Mouse (Mus musculus): Measurements from ENCODE around the gene Atg10. TPM values are rescaled to one million over a fixed set of nuclear protein-coding genes. Genes with fewer than 3 reads are reported as not detected.
"Not testable (repeated sequence)": the region's sequence is repeated elsewhere in the genome, so short reads cannot be mapped to it uniquely, and the experiment has no call there.

Atg10 gene
- total RNA-seq (2021): 10 to 100 TPM; 12.5 TPM
- long read RNA-seq, experiment 1, transcript Atg10-201 (8 exons, 1,583 nt): major isoform, 13 of 20 reads
- long read RNA-seq, experiment 1, partial matches to known transcripts: 0 of 20 reads
- long read RNA-seq, experiment 1, other reads (novel, unspliced or antisense): 7 of 20 reads
- long read RNA-seq, experiment 2, transcript Atg10-201 (8 exons, 1,583 nt): major isoform, 9 of 21 reads
- long read RNA-seq, experiment 2, partial matches to known transcripts: 1 of 21 reads
- long read RNA-seq, experiment 2, other reads (novel, unspliced or antisense): 11 of 21 reads

DNA sequence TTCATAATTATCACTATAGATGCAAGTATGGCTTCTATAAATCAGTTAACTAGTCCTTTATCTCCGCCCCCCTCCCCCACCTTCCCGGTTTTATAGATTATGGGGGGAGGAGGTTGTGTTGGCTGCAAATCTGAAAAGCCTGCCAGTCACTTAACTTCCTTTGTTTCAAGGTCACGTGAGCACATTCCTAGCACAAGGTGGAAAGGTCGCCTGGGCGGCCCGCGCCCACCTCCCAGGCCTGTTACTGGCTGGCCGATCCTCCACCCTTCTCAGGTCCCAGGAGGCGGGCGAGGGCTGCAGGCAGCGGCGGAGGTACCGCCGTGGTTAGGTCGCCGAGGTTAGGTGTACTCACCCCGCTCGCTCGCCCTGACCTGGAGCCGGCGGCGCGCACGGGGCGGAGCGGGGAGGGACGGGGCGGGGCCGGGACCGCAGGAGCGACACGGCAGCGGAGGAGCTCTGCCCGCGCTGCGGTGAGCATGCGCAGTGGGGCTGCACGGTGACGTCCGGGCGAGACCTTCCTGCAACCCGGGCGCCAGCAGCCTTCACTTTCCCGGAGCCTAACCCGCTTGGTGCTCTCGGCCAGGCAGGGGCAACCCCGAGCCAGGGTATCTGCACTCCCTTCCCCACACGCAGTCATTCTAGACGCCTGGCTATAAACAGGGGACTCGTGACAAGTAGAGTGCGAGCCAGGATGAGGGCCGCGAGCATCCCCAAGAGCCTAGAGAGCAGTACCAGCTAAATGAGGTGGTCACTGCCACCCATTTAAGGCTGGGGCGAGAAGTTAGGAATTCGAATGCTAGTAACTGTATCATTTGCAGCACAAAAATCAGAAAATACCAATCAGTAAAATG lies at the start of gene Atg10:
Gene Atg10, minus strand, starts transcription at position 382 of the 851 bp plus-strand sequence.
- intact Hi-C loops (cut with DNase I; ENCODE audit: low total_unique reads): loop anchor here (10.0 kb wide), 1 partner anchor 141 kb away; no protein-coding TSS in a partner anchor
- peak; percentile 91 for DNase-seq

- intact Hi-C loops (cut with DNase I; ENCODE audit: low total_unique reads): no loop called here
- DNase-seq: no peak
Measured at GRCm38 (mm10) chr13:91252406-91252805, 28.6 kb upstream of the Atg10 start.

DNA sequence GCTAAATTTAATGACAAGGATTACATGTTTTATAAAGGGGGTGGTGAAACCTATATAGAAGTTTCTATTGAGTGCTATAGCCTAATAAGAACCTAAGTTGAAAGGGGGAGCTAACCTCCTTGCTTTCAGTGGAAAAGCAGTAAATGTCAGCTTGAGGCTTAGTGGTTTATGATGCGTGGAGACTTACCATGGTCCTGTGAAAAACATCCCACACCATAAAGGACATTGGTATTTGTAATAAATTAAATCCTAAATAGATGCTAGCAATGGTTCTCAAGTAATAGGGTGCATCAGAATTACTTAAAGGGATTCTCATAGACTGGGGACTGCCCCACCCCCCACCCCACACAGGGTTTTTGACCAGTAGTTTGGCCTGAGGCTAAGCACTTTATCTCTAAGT lies 27.9 kb upstream of the Atg10 start:
- no peak for DNase-seq

GRCm38 (mm10) chr13:91250050-91250449 lies 26.3 kb upstream of the Atg10 start:
- intact Hi-C loops (cut with DNase I; ENCODE audit: low total_unique reads); DNase-seq: not testable (repeated sequence)

More for the DNA sequence above, 27.9 kb upstream of the Atg10 start:
- intact Hi-C loops (cut with DNase I; ENCODE audit: low total_unique reads): no loop called here

GRCm38 (mm10) chr13:91246472-91246871 lies 22.7 kb upstream of the Atg10 start:
- no peak for DNase-seq
- intact Hi-C loops (cut with DNase I; ENCODE audit: low total_unique reads): no loop called here

DNA sequence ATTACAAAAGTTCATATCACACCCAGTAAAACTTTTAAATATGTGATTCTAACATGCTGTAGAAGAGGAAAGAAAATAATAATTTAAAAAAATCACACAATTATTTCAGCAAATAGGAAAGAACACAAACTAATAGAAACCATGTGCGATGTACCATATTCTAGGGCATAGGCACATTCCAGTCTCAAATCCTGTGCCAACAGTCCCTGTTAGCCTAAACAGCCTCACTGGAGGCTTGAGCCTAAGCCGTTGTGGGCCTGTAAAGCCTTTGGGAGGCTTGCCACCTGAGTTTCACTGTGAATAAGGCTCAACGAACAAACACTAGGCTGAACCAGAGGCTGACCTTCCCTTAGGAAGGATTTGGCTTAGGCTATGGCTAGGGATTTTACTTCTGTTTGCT lies 14.2 kb upstream of the Atg10 start:
- no peak for DNase-seq
- intact Hi-C loops (cut with DNase I; ENCODE audit: low total_unique reads): no loop called here

DNA sequence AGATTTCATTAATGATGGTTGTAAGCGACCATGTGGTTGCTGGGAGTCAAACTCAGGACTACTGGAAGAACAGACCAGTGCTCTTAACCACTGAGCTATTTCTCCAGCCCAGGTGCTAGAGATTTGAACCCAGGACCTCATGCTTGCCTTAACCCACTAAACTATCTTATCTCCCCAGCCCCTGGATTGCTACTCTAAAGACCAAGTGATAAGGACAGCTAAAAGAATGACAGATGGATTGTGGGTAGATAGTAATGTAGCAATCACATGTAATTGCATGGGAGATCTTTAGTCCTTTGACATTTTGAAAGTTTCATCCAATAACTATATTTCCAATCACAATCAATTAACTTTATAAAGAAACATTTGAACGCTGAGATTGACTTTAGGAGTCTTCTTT lies 13.1 kb upstream of the Atg10 start:
- intact Hi-C loops (cut with DNase I; ENCODE audit: low total_unique reads): no loop called here
- DNase-seq: no peak

GRCm38 (mm10) chr13:91224438-91224814 lies 658 bp upstream of the Atg10 start:
- intact Hi-C loops (cut with DNase I; ENCODE audit: low total_unique reads): loop anchor here (10.0 kb wide), 1 partner anchor 140 kb away; no protein-coding TSS in a partner anchor
- no peak for DNase-seq

- intact Hi-C loops (cut with DNase I; ENCODE audit: low total_unique reads): loop anchor here (10.0 kb wide), 1 partner anchor 142 kb away; no protein-coding TSS in a partner anchor
- DNase-seq: no peak
Measured at GRCm38 (mm10) chr13:91223063-91223462, 705 bp downstream of the Atg10 start.

- DNase-seq: no peak
- intact Hi-C loops (cut with DNase I; ENCODE audit: low total_unique reads): loop anchor here (10.0 kb wide), 1 partner anchor 143 kb away; no protein-coding TSS in a partner anchor
Measured at GRCm38 (mm10) chr13:91221696-91222095, 2.1 kb downstream of the Atg10 start.

DNA sequence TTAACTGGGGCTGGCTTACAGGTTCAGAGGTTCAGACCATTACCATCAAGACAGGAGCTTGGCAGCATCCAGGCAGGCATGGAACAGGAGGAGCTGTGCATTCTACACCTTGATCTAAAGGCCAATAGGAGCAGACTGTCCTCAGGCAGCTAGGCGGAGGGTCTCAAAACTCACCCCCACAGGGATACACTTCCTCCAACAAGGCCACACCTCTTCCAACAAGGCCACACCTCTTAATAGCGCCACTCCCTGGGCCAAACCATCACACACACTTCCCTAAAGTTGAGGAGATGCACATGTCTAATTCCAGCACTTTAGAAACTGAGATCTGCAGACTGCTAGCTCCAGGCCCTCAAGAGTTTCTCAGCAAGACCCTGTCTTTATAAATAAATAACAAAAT lies 6.1 kb downstream of the Atg10 start:
- intact Hi-C loops (cut with DNase I; ENCODE audit: low total_unique reads): no loop called here
- DNase-seq: no peak

- no peak for DNase-seq
- intact Hi-C loops (cut with DNase I; ENCODE audit: low total_unique reads): no loop called here
Measured at GRCm38 (mm10) chr13:91216656-91217205, 7.0 kb downstream of the Atg10 start.

GRCm38 (mm10) chr13:91212958-91213357 lies 10.8 kb downstream of the Atg10 start:
- no peak for DNase-seq
- intact Hi-C loops (cut with DNase I; ENCODE audit: low total_unique reads): no loop called here

GRCm38 (mm10) chr13:91206237-91206636 lies 17.5 kb downstream of the Atg10 start:
- DNase-seq: no peak
- intact Hi-C loops (cut with DNase I; ENCODE audit: low total_unique reads): no loop called here

GRCm38 (mm10) chr13:91202564-91202963 lies 21.2 kb downstream of the Atg10 start:
- intact Hi-C loops (cut with DNase I; ENCODE audit: low total_unique reads): no loop called here
- no peak for DNase-seq

DNA sequence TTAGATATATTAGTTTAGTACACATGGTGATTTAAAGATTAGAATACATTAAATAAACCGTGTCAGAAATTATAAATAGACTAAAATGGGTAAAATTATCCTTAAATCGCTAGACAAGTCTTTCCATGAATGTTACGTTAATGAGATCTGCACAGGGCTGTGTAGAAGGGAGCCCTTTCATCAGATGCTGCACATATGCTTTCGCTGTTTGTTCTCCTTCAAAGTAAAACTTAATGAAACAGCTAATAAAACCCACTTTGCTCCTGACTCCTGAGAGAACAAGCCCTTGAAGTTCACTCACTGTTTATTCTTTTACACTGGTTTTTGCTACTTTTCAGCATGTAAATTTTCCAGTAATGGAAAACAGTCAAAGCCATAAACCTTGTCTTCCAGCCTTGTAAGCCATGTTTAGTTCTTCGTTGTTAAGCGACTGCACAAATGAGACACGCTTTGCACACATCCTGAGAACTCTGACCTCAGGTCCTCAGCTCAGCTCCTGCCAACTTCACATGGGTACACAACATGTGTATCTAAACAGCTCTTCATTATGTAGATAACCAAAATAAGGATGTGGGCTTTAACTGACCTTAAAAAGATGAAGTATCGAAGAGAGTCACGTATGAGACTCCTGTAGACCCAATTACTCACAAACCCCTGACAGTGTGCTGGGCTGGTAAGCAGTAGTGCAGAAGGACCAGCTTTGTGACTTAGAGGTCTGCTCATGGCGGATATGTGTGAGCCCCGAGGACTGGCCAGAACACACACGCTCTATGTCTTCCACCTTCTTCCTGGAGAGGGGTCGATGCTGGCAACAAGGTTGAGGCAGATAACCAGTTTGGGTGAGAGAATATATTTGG lies 36.2 kb downstream of the Atg10 start:
- intact Hi-C loops (cut with DNase I; ENCODE audit: low total_unique reads): no loop called here
- DNase-seq: no peak

DNA sequence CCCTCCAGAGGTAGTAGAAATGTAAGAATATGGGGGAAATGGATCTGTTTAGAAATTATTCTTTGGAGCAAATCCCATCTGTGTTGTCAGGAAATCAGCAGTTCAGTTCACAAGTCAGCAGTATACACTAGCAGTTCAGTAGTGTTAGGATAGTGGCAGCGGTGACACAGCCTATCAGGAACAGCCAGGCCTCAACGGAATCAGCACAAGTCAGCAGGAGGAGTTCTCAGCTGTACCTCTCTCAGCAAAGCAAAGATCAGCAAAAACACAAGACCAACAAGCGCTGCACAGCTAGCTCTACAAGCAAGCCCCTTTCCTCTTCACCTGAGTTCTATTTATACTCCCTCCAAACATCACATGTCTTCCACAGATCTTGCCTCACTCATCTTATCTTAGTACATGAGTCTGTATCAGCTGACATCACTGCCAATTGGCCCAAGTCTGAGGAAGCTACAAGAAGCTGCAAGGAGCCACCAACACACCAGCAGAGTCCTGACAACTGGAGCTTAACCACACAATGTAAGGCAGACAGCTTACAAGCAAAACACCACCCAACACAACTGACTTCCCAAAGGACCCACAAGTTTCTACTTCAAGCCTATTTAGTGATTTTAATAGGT lies 38.4 kb downstream of the Atg10 start:
- intact Hi-C loops (cut with DNase I; ENCODE audit: low total_unique reads): no loop called here
- DNase-seq: no peak

DNA sequence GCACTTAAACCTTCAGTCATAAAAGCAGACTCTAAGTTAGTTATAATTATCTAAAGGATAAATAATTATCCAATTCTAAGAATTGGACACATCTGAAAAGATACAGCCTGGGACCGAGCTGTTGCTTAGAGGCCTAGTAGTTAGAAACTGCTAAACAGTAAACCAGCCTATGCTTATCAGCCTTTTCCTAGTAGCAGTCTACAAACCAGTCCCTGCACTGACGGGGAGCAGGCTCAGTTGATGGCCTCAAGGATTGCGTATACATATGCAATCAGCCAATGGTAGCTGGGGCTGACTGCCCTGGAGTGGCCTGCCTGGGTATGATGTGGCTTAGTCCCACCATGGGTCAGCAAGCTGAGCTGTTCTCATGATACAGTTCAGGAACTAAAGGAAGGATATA lies 39.5 kb downstream of the Atg10 start:
- DNase-seq: no peak
- intact Hi-C loops (cut with DNase I; ENCODE audit: low total_unique reads): no loop called here

DNA sequence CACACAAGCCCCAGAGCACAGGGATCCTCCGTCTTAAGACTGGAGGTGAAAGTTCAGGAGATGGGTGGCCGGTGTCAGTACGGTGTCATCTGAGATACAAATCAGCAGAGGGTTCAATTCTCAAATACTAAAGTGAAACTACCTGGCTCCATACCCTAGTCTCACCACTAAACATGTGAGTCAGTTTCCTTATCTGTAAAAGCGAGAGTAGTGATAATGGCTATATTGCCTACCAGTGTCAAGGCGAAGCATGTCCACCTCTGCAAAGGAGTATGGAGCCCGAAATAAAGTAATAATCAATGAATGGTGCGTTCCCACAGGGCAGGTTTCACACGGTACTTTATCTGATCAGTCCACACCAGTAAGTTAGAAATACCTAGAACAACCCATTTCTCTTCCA lies 43.4 kb downstream of the Atg10 start:
- intact Hi-C loops (cut with DNase I; ENCODE audit: low total_unique reads): no loop called here
- DNase-seq: no peak

All from gastrocnemius, postnatal 14 days (tissue).